Mouse (Mus musculus): Measurements from ENCODE around the gene Camk1d.
A peak's percentile ranks its signal among the peaks of the same experiment; 100 is the strongest.

Camk1d gene

DNA sequence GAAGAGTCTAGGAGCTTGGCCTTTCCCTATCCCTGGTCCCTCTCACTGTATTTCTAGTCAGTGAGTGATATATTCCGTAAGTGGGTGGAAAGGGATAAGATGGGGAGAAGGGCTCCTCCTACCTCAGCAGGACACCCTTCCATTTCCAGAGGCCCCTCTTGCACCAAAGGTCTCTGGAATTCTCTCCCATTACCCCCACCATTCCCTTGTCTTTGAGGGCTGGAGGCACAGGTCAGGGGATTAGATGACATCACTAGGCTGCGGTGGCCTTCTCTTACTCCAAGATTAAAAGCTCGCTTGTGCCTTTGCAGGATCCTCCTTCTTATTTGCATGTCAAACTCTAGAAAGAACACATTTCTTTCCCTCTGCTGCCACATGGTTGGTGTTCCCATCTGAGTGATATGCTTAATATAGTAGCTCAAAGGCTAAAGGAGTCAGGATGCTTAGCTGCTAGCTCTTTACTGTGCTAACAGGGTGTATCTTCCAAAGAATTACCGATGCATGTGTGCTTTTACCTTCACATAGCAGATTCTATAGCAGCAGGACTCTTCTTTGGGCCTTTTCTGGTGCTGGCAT lies 244.9 kb downstream of the Camk1d start:
- no peak for DNase-seq (ENCODE audit: low read depth)

DNA sequence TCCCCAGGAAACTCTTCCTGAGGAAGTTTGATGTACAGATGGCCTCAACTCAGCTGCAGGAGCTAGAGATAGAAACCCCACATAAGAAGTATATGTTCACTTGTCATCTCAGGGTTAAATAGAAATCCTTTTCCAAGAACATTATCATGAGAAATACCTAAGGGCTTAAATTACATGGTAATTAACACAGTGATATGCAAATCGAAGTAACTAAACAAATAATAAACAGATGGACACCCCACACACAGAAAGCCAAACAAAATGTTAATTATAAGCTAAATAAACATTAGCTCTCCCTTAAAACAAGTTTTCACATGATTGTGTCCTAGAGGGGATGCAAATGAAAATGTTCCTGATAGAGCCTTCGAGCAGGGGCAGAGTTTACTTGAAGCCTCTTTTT lies 246.8 kb downstream of the Camk1d start:
- no peak for DNase-seq (ENCODE audit: low read depth)

DNA sequence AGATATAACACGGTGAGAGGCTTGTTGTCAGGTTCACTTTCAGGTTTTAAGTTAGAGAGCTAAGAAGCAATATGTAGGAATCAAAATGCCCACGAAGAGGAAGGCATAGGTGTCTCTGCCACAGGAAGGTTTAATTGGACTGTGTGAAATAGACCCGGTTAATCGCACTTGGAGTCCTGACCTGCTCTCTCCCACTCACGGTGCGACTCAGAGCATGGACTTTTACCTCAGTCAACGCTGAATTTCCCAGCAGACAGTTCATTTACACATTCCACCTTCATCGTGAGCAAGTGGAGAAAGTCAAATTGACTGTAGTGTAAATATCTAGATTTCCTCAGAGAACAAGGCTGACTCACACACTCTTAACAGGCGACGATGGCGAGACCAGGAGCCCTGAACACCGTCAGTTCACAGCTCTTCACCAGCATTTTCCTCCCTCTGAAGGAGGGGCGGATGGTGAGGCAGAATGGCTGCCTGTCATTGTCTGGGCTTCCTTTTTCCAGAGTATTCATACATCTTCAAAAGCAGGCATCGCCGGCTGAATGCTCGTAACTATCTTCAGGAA lies 255.6 kb downstream of the Camk1d start:
- DNase-seq (ENCODE audit: low read depth) = no peak

DNA sequence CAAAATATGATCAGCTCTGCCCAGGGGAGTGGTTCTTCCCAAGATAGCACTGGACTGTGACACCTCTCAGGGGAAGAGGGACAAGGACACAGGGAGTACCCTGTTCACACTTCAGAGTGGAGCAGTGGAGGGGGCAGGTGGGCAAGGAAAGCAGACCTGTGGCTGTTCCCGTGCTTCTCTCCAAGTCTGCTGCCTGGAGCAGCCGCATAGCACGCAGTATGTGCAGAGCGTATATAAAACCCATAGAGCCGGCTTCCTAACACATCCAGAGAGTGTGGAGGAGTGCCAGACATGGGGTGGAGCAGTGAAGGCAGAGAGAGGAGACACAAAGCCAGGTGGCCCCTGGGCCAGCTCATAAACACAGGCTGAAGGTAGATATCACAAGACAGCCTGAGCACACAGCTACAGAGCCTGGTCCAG lies 256.2 kb downstream of the Camk1d start:
- DNase-seq (ENCODE audit: low read depth) = no peak

DNA sequence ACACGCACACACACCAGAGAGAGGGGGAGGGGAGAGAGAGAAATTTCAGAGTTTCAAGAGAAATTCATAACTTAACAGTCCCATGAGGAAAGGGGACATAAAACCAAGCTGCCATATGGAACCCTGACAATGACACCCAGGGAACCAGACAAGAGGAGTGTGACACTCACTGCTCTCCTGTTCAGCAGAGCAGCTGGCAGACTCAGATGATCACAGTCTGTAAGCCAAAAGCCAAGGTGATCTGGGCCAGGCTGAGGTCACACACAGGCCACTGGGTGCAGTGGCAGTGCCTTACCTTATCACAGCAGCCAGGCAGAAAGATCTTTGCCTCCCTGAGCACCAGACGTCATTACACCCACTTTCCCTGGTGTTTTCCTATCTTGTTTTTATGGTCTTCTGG lies 258.2 kb downstream of the Camk1d start:
- no peak for DNase-seq (ENCODE audit: low read depth)

DNA sequence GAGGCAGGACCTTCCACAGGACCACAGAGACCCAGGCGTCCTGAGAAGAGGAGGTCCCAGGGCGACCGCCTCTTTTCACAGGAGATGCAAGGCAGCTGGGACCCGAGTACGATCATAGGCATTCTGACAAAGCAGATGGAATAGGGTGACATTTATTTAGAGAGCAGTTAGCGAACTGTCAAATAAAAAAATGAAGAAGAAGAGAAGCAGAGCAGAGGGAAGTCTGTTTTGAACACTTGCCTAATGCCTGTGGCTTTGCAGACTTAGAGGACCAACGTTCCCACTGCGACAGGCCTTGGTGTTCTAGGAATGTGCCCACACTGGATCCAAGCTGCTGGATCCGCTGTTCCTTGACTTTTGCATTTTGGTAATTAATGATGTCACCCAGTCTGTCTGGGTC lies 259.5 kb downstream of the Camk1d start:
- no peak for DNase-seq (ENCODE audit: low read depth)

DNA sequence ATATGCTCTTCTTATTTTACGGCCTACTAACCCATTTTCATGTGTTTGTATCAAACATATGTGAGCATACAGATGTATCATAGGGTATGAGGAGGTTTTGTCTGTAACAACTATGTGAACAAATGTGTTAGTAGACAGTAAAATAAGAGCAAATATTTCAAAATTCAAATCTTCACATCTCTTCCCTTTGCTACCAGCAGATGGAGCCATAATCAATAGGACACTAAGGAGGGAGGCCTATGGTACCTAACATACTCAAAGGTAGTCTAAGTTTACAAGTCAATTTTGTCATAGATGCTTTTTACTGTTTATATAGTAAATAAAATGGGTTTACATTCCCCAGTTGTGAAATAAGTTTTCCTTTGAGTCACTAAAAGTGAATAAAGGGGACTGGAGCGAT lies 262.7 kb downstream of the Camk1d start:
- peak; percentile 51 for DNase-seq (ENCODE audit: low read depth)

DNA sequence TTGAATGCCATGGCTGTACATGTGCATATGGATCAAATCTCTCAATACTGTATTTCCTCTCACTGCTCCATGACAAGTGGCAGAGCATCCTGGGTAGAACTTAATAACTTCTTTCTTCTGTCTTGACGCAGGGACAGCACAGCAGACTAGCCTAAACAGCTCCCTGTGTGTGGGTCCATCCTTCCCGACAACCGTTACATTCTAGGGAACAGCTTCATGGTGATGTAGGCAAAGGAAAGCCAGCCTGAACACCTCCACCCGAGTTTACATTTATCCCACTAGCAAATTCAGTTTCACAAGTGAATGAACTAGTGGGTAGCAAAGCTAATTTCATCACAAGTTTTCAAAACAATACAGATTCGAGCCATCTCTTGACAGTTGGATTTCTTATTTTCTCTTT lies 269.0 kb downstream of the Camk1d start:
- no peak for DNase-seq (ENCODE audit: low read depth)

DNA sequence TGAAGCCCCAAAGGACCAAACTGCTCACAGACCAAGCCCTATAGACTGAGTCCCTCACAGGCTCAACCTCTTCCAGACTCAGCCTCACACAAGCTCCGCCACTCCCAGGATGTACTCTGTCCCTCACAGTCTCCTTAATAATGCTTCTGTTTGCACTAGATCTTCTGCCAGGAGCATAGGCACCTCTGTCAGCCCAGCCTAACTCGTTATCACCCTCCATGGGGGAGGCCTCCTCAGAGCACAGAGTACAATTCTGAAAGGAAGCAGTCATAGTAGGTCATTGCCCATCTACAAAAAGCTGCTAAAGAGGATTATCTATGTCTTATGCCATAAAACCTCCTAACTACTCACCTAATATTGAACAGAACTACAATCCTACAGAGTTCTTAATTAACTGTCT lies 276.6 kb downstream of the Camk1d start:
- DNase-seq (ENCODE audit: low read depth) = no peak

DNA sequence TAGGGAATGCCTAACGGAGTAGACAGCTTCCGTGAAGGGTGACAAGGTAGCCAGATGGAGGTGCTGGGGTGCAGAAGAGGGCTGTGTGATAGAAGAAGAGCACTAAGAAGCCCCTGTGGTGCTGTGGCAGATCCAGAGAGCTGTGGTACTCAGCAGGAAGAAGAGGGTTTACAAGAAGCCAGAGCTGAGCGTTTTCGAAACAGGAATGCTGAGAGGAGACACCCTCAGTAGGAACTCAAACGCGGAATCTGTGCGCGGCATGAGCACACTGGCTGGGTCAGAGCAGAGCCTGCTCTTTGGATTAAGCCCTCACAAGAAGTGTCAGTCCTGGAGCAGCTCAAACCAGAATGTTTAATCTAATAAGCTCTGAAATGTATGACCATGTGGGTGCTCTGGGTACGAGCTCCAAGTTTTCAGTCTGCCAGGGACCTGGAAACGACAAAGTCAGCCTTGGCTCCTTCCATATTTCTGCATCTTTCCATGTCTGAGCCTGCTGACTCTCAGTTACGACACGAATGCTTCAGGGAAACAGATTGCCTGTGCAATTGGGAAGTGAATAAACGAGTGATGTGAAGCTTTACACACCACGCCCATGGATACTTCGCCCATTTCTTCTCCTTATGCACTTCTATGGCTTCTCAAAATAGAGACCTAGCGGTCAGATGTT lies 278.6 kb downstream of the Camk1d start:
- no peak for DNase-seq (ENCODE audit: low read depth)

DNA sequence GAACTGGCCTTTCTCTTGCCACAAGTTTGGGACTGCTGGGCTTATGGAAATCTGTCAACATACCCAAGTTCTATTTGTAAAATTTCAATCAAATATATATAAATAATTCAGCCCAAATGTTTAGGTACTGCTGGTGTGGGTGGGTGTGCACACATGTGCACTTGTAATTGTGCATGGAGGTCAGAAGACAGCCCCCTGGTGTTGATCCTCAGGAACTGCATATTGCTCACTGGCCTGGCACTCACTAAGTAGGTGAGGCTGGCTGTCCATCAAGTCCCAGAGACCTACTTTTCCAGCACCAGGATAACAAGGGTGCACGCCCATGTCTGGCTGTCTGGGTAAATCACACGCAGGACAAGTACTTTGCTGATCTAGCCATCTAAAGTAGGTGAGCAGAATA lies 283.0 kb downstream of the Camk1d start:
- peak; percentile 49 for DNase-seq (ENCODE audit: low read depth)

DNA sequence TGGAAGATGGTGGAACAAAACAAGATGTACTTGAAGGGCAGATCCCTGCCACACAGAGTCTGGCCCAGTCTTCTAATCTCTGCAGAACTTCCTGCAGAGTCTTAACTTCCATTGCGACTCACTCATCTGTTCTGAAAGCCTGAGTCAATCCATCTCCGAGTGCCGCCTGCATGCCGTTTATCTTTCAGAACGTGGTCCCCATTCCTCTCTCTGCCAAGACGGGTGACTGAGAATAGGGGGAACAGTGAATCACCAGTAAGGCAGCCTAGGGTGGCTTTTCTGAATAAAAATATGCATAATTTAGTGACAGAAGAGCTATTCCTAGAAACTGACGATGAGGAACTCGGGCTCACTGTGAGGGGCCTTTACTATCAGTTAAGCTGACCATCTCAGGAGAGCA lies 284.4 kb downstream of the Camk1d start:
- DNase-seq (ENCODE audit: low read depth) = no peak

DNA sequence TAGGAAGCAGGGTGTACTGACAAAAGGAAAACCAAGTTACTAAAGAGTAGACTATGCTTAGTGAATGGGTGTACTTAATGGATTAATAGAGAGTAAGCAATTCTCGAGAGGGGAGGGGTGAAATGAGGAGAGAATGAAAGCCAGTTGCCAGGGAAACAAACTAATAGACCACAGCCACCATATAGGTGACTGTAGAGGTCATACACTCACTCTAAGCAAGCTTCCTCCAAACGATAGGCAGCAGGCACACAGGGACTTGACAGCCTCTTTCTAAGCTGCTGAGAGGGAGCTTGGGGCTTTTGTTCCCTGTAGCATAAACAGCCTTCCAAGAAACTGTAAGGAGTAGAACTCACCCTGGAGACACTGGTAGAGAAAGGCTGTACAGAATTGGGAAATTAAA lies 288.2 kb downstream of the Camk1d start:
- DNase-seq (ENCODE audit: low read depth) = no peak

DNA sequence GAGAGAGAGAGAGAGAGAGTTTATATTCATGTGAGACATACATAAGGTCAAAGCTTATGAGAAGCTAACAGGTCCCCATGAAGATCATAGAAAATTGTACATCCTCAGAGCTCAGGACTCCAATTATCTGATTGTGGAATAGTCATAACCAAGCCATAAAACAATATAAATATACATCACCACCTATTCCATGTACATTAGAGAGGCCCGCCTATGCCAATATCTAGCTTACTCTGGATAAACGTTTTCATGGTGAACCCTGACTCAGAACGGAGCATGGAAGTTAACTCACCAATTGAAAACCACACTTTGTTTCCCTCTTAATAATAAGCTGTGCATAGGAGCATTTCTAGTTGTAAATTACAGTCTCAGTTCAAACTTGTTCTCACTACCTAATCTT lies 288.7 kb downstream of the Camk1d start:
- no peak for DNase-seq (ENCODE audit: low read depth)

DNA sequence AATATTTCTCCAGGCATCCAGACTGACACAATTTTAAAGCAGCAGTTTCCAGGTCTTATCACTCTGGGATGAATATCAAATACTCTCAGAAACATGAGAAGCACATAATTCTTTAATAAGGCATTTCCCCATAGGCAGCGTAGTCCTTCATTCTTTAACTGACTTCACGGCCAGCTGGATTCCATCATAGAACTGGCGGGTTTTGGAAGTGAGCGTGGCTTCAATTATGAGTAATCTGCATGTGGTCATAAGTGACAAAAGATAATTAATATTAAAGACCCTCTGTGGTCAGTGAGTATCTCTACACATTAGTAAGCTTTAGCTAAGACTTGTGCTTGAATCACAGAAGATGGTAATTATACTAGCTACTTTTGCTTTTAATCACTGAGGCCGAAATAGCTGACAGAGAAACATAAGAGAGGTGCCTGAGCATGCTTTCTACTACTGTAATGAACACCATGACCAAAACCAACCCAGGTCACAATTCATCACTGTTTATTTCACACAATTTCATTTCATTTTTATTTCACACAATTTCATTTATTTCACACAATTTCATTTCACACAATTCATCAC lies 293.6 kb downstream of the Camk1d start:
- DNase-seq (ENCODE audit: low read depth) = no peak

DNA sequence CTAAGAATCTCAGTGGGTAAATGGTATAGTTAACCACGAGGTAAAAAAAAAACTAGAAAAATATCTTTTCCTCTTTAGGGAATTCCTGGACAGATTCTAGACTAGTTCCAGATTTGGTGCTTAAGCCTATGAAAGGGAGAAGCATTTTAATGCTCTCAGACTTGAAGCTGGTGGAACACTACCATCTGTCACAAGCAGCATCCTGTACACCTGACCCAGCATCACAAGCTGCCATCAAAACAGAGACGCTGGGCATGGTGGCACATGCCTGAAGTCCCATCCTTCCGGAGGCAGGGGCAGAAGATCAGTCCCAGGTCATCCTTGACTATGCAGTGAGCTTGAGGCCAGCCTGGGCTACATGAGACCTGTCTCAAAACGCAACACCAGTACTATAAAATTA lies 295.5 kb downstream of the Camk1d start:
- DNase-seq (ENCODE audit: low read depth) = no peak

DNA sequence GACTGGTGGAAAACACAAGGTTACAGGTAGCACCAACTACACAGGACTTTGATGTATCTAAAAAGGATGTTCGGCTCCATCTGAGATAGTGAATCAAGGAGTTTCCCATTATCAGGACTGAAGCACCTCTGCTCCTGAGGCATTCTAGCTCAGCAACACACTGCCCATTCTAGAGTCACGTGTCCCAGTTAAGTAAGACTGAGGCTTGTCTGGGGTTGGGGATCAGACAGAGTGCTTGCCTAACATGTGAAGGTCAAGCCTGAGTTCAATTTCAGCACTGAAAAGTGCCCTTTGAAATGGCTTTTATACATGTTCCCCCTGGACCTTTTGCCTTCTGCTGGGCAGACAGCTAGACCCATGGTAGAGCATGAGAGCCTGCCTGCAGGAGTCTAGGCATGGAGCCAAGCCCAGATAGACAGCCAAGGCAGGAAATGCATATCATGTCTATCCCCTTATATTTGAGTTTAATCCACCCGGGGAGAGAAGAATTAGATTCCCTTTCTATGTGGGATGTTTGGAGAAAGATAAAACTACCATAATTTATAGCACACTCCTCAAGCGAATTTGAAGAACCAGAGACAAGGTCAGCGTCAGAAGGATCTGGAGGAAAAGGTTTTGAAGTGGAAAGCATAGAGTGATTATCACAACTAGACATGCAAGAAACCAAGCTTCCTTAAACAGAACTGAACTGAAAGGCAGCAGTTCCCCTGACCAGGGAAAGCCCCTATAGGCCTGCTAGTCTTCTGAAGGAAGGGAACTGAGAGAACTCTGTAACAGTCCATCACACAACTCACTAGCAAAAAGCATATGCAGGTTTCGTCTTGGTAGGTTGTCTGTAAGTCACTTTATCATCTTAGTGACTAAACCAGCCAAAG lies 296.9 kb downstream of the Camk1d start:
- no peak for DNase-seq (ENCODE audit: low read depth)

DNA sequence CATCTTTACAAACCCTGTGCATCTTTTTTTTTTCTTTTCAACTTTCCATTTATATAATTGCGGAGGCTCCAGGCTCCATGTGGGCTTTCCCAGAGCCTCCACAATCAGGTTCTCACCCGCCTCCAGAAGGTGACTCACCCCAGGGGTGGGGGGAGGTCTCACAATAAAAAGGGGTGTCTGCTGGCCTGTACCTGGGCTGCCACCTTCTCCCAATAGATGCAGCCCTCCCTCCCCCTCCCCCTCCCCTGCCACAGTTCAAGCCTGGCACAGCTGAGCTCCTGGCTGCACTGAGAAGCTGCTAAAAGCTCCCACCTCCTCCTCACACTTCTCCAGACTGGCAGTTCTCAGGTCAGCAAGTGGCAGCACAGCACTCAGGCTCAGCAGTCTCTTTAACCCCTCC lies 302.5 kb downstream of the Camk1d start:
- no peak for DNase-seq (ENCODE audit: low read depth)

DNA sequence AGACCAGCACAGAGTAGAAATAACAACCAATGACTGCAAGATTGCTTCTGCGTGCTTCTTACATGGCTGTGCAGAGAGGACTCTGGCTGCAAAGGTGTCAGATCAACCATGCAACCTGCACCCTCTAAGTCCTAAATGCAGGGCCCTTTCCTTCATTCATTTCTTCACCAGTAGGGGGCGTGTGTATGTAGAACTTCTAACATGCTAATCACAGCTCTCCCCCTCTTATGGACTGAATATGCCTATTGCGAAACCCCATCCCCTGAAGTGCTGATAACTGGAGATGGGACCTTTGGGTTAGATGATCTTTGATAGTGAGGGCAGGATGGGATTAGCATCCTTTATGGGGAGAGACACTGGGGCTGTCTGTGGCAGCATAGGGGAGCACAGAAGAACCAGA lies 310.5 kb downstream of the Camk1d start:
- DNase-seq (ENCODE audit: low read depth) = peak; percentile 57

DNA sequence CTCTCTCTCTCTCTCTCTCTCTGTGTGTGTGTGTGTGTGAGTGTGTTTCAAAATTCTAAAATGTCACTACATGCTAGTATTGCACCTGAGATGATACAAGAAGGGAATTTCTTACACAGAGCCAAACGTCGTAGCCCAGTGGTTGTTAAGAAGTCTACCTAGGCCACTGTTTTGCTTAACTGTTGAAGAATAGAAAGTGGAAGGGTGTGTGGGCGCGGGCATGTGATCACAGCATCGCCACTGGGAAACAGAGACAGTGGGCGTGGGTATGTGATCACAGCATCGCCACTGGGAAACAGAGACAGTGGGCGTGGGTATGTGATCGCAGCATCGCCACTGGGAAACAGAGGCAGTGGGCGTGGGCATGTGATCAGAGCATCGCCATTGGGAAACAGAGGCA lies 312.3 kb downstream of the Camk1d start:
- DNase-seq (ENCODE audit: low read depth) = no peak

DNA sequence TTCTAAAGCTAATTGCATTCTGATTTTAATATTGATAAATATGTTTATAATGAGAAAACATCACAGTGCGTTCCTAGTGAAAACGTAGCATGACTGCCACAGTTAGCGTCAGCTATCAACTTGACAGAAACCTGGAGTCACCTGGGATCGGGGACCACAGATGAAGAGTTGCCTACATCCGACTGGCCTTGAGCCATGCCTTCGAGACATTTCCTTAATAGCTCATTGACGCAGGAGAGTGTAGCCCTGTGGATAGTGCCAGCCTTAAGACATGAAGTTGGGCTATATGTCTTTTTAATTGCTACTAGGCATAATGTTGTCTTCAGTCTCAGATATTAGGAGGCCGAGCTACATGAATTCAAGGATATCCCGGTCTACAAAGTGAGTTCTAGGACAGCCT lies 315.8 kb downstream of the Camk1d start:
- no peak for DNase-seq (ENCODE audit: low read depth)

DNA sequence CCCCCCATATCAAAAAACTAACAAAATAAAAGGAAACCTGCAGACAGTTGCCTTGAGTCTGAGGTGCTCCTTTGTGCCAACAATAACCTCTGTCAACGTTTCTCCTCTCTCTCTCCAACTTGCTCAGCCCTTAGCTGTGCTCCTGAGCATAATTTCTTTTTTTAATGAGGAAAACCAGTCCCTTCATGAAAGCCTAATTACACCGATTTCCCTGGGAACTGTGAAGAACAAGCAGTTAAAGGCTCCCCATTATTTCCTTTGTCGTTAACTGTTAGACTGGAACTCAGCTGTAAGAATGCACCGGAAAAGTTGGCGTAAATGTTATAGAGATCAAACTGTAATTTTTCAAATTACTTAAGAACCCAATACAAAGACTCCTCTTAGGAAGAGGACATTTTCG lies 316.3 kb downstream of the Camk1d start:
- DNase-seq (ENCODE audit: low read depth) = no peak

DNA sequence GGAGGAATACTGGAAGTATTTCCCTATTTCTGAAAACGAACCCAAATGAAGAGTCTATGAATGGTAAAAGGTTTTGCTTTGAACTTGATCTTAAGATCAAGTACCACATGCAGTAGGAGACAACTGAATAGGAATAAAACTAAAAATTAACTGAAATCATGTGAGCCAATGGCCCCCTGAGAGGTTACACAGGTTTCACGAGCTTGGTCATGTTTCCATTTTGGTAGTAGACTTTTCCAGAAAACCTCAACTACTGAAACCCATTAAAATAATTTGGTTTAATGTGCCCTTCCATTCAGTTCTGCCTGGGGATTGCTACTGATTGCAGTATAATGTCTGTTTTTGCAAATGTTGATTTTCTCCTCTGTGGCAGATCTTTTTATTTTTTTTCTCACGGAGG lies 316.8 kb downstream of the Camk1d start:
- no peak for DNase-seq (ENCODE audit: low read depth)

All from 416B (cell line).